Mouse (Mus musculus): Measurements from ENCODE around the gene Fam89b.
"Not testable (repeated sequence)": the region's sequence is repeated elsewhere in the genome, so short reads cannot be mapped to it uniquely, and the experiment has no call there.

The Fam89b gene

GRCm38 (mm10) chr19:5710581-5710980, 18.9 kb downstream of the Fam89b start:
- no peak for DNase-seq

- no peak for DNase-seq
Observed at GRCm38 (mm10) chr19:5710068-5710467, 19.4 kb downstream of the Fam89b start.

- DNase-seq, result no peak
Observed at GRCm38 (mm10) chr19:5704801-5705571, 24.5 kb downstream of the Fam89b start.

GRCm38 (mm10) chr19:5704163-5704800, 25.2 kb downstream of the Fam89b start, which contains the start of gene Kcnk7:
Kcnk7 (plus strand) TSS chr19:5704367.
- no peak for DNase-seq

GRCm38 (mm10) chr19:5695849-5696462, 33.5 kb downstream of the Fam89b start:
- DNase-seq, result peak; percentile 26 to 29

GRCm38 (mm10) chr19:5693801-5694200, 35.7 kb downstream of the Fam89b start:
- DNase-seq, result no peak

- DNase-seq, result peak in 1 of 2 experiments; percentile 37
Observed at GRCm38 (mm10) chr19:5692913-5693396, 36.5 kb downstream of the Fam89b start.

GRCm38 (mm10) chr19:5692086-5692912, 37.2 kb downstream of the Fam89b start:
- peak in 1 of 2 experiments; percentile 29 for DNase-seq

GRCm38 (mm10) chr19:5691601-5692000, 37.9 kb downstream of the Fam89b start:
- DNase-seq, result no peak

GRCm38 (mm10) chr19:5690343-5690735, 39.1 kb downstream of the Fam89b start:
- DNase-seq, result peak in 1 of 2 experiments; percentile 58

GRCm38 (mm10) chr19:5689565-5690342, 39.7 kb downstream of the Fam89b start:
- peak; percentile 75 to 79 for DNase-seq

GRCm38 (mm10) chr19:5689088-5689428, 40.4 kb downstream of the Fam89b start:
- no peak for DNase-seq

- DNase-seq, result peak; percentile 97 to 98
Observed at GRCm38 (mm10) chr19:5688200-5689087, 41.0 kb downstream of the Fam89b start, which contains the start of the genes Map3k11 and Pcnx3. Map3k11 (plus strand) TSS chr19:5688742. Pcnx3 (minus strand) TSS chr19:5688908.

- no peak for DNase-seq
Observed at GRCm38 (mm10) chr19:5687738-5688137, 41.7 kb downstream of the Fam89b start.

GRCm38 (mm10) chr19:5686954-5687353, 42.5 kb downstream of the Fam89b start:
- DNase-seq, result not testable (repeated sequence)

- DNase-seq, result no peak
Observed at GRCm38 (mm10) chr19:5686437-5686836, 43.0 kb downstream of the Fam89b start.

- no peak for DNase-seq
Observed at GRCm38 (mm10) chr19:5685861-5686260, 43.6 kb downstream of the Fam89b start.

- DNase-seq, result no peak
Observed at GRCm38 (mm10) chr19:5685431-5685830, 44.0 kb downstream of the Fam89b start.

- DNase-seq, result no peak
Observed at GRCm38 (mm10) chr19:5684985-5685384, 44.5 kb downstream of the Fam89b start.

GRCm38 (mm10) chr19:5684236-5684635, 45.2 kb downstream of the Fam89b start:
- no peak for DNase-seq

GRCm38 (mm10) chr19:5680432-5680831, 49.0 kb downstream of the Fam89b start:
- DNase-seq, result no peak
